In genomic region chrX:161718548-161718947, GRCm38 (mm10) we compare ENCODE assay signal across 9 mouse cellular contexts. TPM values are rescaled to one million over a fixed set of nuclear protein-coding genes. Genes with fewer than 3 reads are reported as not detected.
DNase-seq lines count a peak whose midpoint lies in the region; ATAC-seq lines count a peak whose summit lies in the region.
"Had no signal": no experiment of that assay in that cellular context is flagged by ENCODE, and none has a peak within 500 bp of the region (broad histone marks: within the 10 kb centered on the region; RNA-seq: fewer than 3 reads in every experiment).

No protein-coding gene starts in this region.

- no peak for DNase-seq in kidney, postnatal 4 days
- peak; percentile 22 for DNase-seq in limb, embryonic 11.5 days (ENCODE audit: low spot score)
- DNase-seq in left cerebral cortex, adult 18-20 months (ENCODE audit: low spot score in 2 of 2): no peak
- DNase-seq in ovary, postnatal 10 days (ENCODE audit: low spot score): no peak
- no peak for DNase-seq in gastrocnemius, postnatal 14 days

- ATAC-seq in kidney, embryonic 16.5 days (ENCODE audit: low FRiP score, low TSS enrichment): no peak
- ATAC-seq in forebrain, embryonic 16.5 days: no peak
- no peak for ATAC-seq in limb, embryonic 11.5 days (ENCODE audit: insufficient number of reproducible peaks, low FRiP score, low TSS enrichment, low read depth)
- ATAC-seq in neural tube, embryonic 14.5 days (ENCODE audit: low read depth): 0 out of 2 replicates have a peak, but pooled peaks have one; percentile 7

- H3K36me3 ChIP-seq in kidney, embryonic 16.5 days (ENCODE audit: insufficient read depth, low read length): no peaks in the 10 kb centered on the region
- no peaks in the 10 kb centered on the region for H3K36me3 ChIP-seq in forebrain, embryonic 16.5 days (ENCODE audit: control insufficient read depth, insufficient read depth)
- H3K36me3 ChIP-seq in limb, embryonic 11.5 days (ENCODE audit: control insufficient read depth, insufficient read depth, low read length): no peaks in the 10 kb centered on the region
- no peaks in the 10 kb centered on the region for H3K36me3 ChIP-seq in neural tube, embryonic 14.5 days (ENCODE audit: control insufficient read depth, insufficient read depth, low read length)

- H3K9ac ChIP-seq in kidney, embryonic 16.5 days (replicated peaks; ENCODE audit: low read length): no peak overlapping the region
- peak overlapping the region; percentile 56 for H3K9ac ChIP-seq in forebrain, embryonic 16.5 days (replicated peaks; ENCODE audit: low read depth, low read length)
- H3K9ac ChIP-seq in limb, embryonic 11.5 days (ENCODE audit: low read length): no peak overlapping the region
- peak overlapping the region; percentile 84 for H3K9ac ChIP-seq in neural tube, embryonic 14.5 days (replicated peaks; ENCODE audit: low read depth, low read length)

- peaks cover 6% of the 10 kb centered on the region; the same call in 1 of the 2 replicates for H3K4me1 ChIP-seq in kidney, embryonic 16.5 days (ENCODE audit: insufficient read depth, low read length)
- peaks cover 8% of the 10 kb centered on the region for H3K4me1 ChIP-seq in forebrain, embryonic 16.5 days (replicated peaks; ENCODE audit: control insufficient read depth, insufficient read depth, low read length)
- H3K4me1 ChIP-seq in limb, embryonic 11.5 days (ENCODE audit: control insufficient read depth, insufficient read depth, low read length): no peaks in the 10 kb centered on the region
- 0 out of 2 replicates have a peak, but pooled peaks cover 2% of the 10 kb centered on the region for H3K4me1 ChIP-seq in neural tube, embryonic 14.5 days (ENCODE audit: control insufficient read depth, insufficient read depth, low read length)

- H3K27ac ChIP-seq in kidney, embryonic 16.5 days (ENCODE audit: low read length): no peak overlapping the region
- peak overlapping the region; percentile 83 for H3K27ac ChIP-seq in forebrain, embryonic 16.5 days (ENCODE audit: low read length)
- H3K27ac ChIP-seq in limb, embryonic 11.5 days (replicated peaks; ENCODE audit: low read depth, low read length): no peak overlapping the region
- peak overlapping the region; percentile 82 for H3K27ac ChIP-seq in neural tube, embryonic 14.5 days (ENCODE audit: low read depth, low read length)

- H3K9me3 ChIP-seq in kidney, embryonic 16.5 days (ENCODE audit: low read length): no peaks in the 10 kb centered on the region
- no peaks in the 10 kb centered on the region for H3K9me3 ChIP-seq in forebrain, embryonic 16.5 days (ENCODE audit: control insufficient read depth, low read length)
- H3K9me3 ChIP-seq in limb, embryonic 11.5 days (ENCODE audit: control insufficient read depth, low read length): no peaks in the 10 kb centered on the region
- no peaks in the 10 kb centered on the region for H3K9me3 ChIP-seq in neural tube, embryonic 14.5 days (ENCODE audit: control insufficient read depth, low read length)

- intact Hi-C loops in gastrocnemius, postnatal 14 days (cut with DNase I; ENCODE audit: low total_unique reads): no loop called here

- peak overlapping the region; percentile 62 for H3K4me3 ChIP-seq in kidney, embryonic 16.5 days (ENCODE audit: low read length)
- H3K4me3 ChIP-seq in forebrain, embryonic 16.5 days (replicated peaks; ENCODE audit: low read length): peak overlapping the region; percentile 61
- no peak overlapping the region for H3K4me3 ChIP-seq in limb, embryonic 11.5 days (ENCODE audit: low read depth, low read length)
- H3K4me3 ChIP-seq in neural tube, embryonic 14.5 days (ENCODE audit: low read depth, low read length): peak overlapping the region; percentile 57

- peaks cover 42% of the 10 kb centered on the region for H3K27me3 ChIP-seq in kidney, embryonic 16.5 days (ENCODE audit: insufficient read depth, low read length)
- no peaks in the 10 kb centered on the region; the same call in 1 of the 2 replicates for H3K27me3 ChIP-seq in forebrain, embryonic 16.5 days (replicated peaks; ENCODE audit: control insufficient read depth, insufficient read depth, low read length)
- H3K27me3 ChIP-seq in limb, embryonic 11.5 days (ENCODE audit: control insufficient read depth, insufficient read depth, low read length): peaks cover 54% of the 10 kb centered on the region
- 0 out of 2 replicates have a peak, but pooled peaks cover 13% of the 10 kb centered on the region for H3K27me3 ChIP-seq in neural tube, embryonic 14.5 days (ENCODE audit: control insufficient read depth, insufficient read depth, low read length)

- H3K4me2 ChIP-seq in kidney, embryonic 16.5 days (replicated peaks; ENCODE audit: low read depth, low read length): peak overlapping the region; percentile 78
- H3K4me2 ChIP-seq in forebrain, embryonic 16.5 days (ENCODE audit: low read length): peak overlapping the region; percentile 60
- no peak overlapping the region; the same call in 1 of the 2 replicates for H3K4me2 ChIP-seq in limb, embryonic 11.5 days (ENCODE audit: low read depth, severe bottlenecking)
- H3K4me2 ChIP-seq in neural tube, embryonic 14.5 days (ENCODE audit: low read depth, low read length): peak overlapping the region; percentile 45

- 41% methylated on average over 11 of the region's 11 CpGs for WGBS in kidney, embryonic 16.5 days
- WGBS in forebrain, embryonic 16.5 days: 27% methylated on average over 11 of the region's 11 CpGs
- WGBS in limb, embryonic 11.5 days: 33% methylated on average over 11 of the region's 11 CpGs
- WGBS in neural tube, embryonic 14.5 days: 23% methylated on average over 11 of the region's 11 CpGs

RNA-seq across cellular contexts. Expression of gene Rai2, which starts 1.7 kb away (rescaled TPM):
- 5.0 and 6.4 TPM in 2 replicates for polyA plus RNA-seq in kidney, embryonic 16.5 days (2015; fragmentation: Nextera tagmentation; extraction: Ambion mirVana)
- polyA plus RNA-seq in forebrain, embryonic 16.5 days (2015; fragmentation: Nextera tagmentation; extraction: Ambion mirVana): 16.9 and 17.1 TPM in 2 replicates
- 0.72 and 0.84 TPM in 2 replicates for polyA plus RNA-seq in limb, embryonic 11.5 days (2014; fragmentation: Nextera tagmentation; extraction: Ambion mirVana)
- 22.2 and 22.7 TPM in 2 replicates for polyA plus RNA-seq in neural tube, embryonic 14.5 days (2014; fragmentation: Nextera tagmentation; extraction: Ambion mirVana)
- total RNA-seq in left cerebral cortex, adult 18-20 months (2021): 10 to 100 TPM; 14.2 to 16.4 TPM
- 10 to 100 TPM; 12.5 to 26.1 TPM for total RNA-seq in gastrocnemius, postnatal 14 days (2021)
- total RNA-seq: common myeloid progenitor, adult 5-6 weeks had no signal

Comparison
In these comparisons a context has a peak if more than half of its experiments do, and no peak if none do; other contexts are left out.
1. H3K27ac ChIP-seq: peak in forebrain, embryonic 16.5 days (single experiment) and neural tube, embryonic 14.5 days (single experiment); none in kidney, embryonic 16.5 days (single experiment) and limb, embryonic 11.5 days (single experiment).
2. H3K9ac ChIP-seq: peak in forebrain, embryonic 16.5 days (single experiment) and neural tube, embryonic 14.5 days (single experiment); none in kidney, embryonic 16.5 days (single experiment) and limb, embryonic 11.5 days (single experiment).